ENCODE assay signal across 10 mouse cellular contexts in genomic region chr11:99366791-99367190, GRCm38 (mm10). TPM values are rescaled to one million over a fixed set of nuclear protein-coding genes. Genes with fewer than 3 reads are reported as not detected.
A peak's percentile ranks its signal among the peaks of the same experiment; 100 is the strongest.
DNase-seq lines count a peak whose midpoint lies in the region; ATAC-seq and TF ChIP-seq lines count a peak whose summit lies in the region.
"Had no signal": no experiment of that assay in that cellular context is flagged by ENCODE, and none has a peak within 500 bp of the region (broad histone marks: within the 10 kb centered on the region; RNA-seq: fewer than 3 reads in every experiment).

No protein-coding gene starts in this region.

- no peaks in the 10 kb centered on the region for H3K27me3 ChIP-seq in kidney, postnatal 0 days (ENCODE audit: insufficient read depth, low read length)
- no peaks in the 10 kb centered on the region for H3K27me3 ChIP-seq in midbrain, embryonic 15.5 days (replicated peaks)

- TF ChIP-seq CTCF in kidney, postnatal 0 days (IDR thresholded peaks at IDR 0.05; ENCODE audit: low read depth): peak; percentile 20; the same call in 1 of the 2 replicates

- no peak overlapping the region for H3K4me3 ChIP-seq in kidney, postnatal 0 days (replicated peaks; ENCODE audit: low read depth, low read length)
- no peak overlapping the region for H3K4me3 ChIP-seq in midbrain, embryonic 15.5 days

- H3K4me2 ChIP-seq in kidney, postnatal 0 days (ENCODE audit: low read length): no peak overlapping the region
- H3K4me2 ChIP-seq in midbrain, embryonic 15.5 days: no peak overlapping the region

- H3K9ac ChIP-seq in kidney, postnatal 0 days (ENCODE audit: low read depth, low read length): no peak overlapping the region
- H3K9ac ChIP-seq in midbrain, embryonic 15.5 days: no peak overlapping the region

- no peaks in the 10 kb centered on the region for H3K9me3 ChIP-seq in kidney, postnatal 0 days (replicated peaks; ENCODE audit: low read length)
- no peaks in the 10 kb centered on the region for H3K9me3 ChIP-seq in midbrain, embryonic 15.5 days

- no peaks in the 10 kb centered on the region for H3K4me1 ChIP-seq in kidney, postnatal 0 days (replicated peaks; ENCODE audit: insufficient read depth, low read length)
- H3K4me1 ChIP-seq in midbrain, embryonic 15.5 days: 0 out of 2 replicates have a peak, but pooled peaks cover 3% of the 10 kb centered on the region

- ATAC-seq in kidney, postnatal 0 days (replicated peaks; ENCODE audit: low FRiP score, low read depth): no peak
- ATAC-seq in midbrain, embryonic 15.5 days (replicated peaks): no peak

- intact Hi-C loops in heart, postnatal 10 days (cut with DNase I): no loop called here

- no peak overlapping the region for H3K27ac ChIP-seq in kidney, postnatal 0 days
- no peak overlapping the region for H3K27ac ChIP-seq in midbrain, embryonic 15.5 days
- H3K27ac ChIP-seq: macrophage had no signal

- H3K36me3 ChIP-seq in kidney, postnatal 0 days (ENCODE audit: insufficient read depth, low read length): no peaks in the 10 kb centered on the region
- no peaks in the 10 kb centered on the region for H3K36me3 ChIP-seq in midbrain, embryonic 15.5 days (replicated peaks)

- 47% methylated on average over 10 of the region's 10 CpGs for WGBS in kidney, postnatal 0 days
- 49% methylated on average over 10 of the region's 10 CpGs for WGBS in midbrain, embryonic 15.5 days

- DNase-seq in heart, postnatal 10 days: peak; percentile 8 to 33
- no peak for DNase-seq in heart, adult 8-10 months (ENCODE audit: low spot score)
- peak; percentile 23 for DNase-seq in urinary bladder, postnatal 14 days (ENCODE audit: low spot score)
- no peak for DNase-seq in urinary bladder, postnatal 25 days (ENCODE audit: low spot score)
- peak; percentile 11 for DNase-seq in kidney, postnatal 0 days (ENCODE audit: low spot score)
- DNase-seq in frontal cortex, postnatal 10 days (ENCODE audit: low spot score in 2 of 2): no peak
- DNase-seq: layer of hippocampus, adult 9-11 months had no signal

RNA-seq across cellular contexts. Expression of gene Krt28, which starts 7.9 kb away (rescaled TPM):
- not detected for total RNA-seq in heart, postnatal 10 days (2021)
- not detected for total RNA-seq in heart, adult 8-10 months (2022)
- 0.32 TPM in 1 of 2 replicates, not detected in the other for polyA plus RNA-seq in kidney, postnatal 0 days (2015; fragmentation: Nextera tagmentation; extraction: Ambion mirVana)
- 0.21 and 0.45 TPM in 2 replicates for polyA plus RNA-seq in midbrain, embryonic 15.5 days (2015; fragmentation: Nextera tagmentation; extraction: Ambion mirVana)
- polyA plus RNA-seq: gonadal fat pad, adult 2 months; macrophage had no signal

RNA-seq across cellular contexts. Expression of gene Krt27, which starts 15.9 kb away (rescaled TPM):
- total RNA-seq in heart, postnatal 10 days (2021): not detected
- total RNA-seq in heart, adult 8-10 months (2022): not detected
- polyA plus RNA-seq in kidney, postnatal 0 days (2015; fragmentation: Nextera tagmentation; extraction: Ambion mirVana): not detected in 2 replicates
- 0.10 and 0.21 TPM in 2 replicates for polyA plus RNA-seq in midbrain, embryonic 15.5 days (2015; fragmentation: Nextera tagmentation; extraction: Ambion mirVana)
- polyA plus RNA-seq: gonadal fat pad, adult 2 months; macrophage had no signal

RNA-seq across cellular contexts. Expression of gene Krt10, which starts 22.4 kb away (rescaled TPM):
- total RNA-seq in heart, postnatal 10 days (2021): 1 to 10 TPM; 6.8 to 9.7 TPM
- 1 to 10 TPM; 3.3 to 5.8 (median 5.0) TPM for total RNA-seq in heart, adult 8-10 months (2022)
- 35.5 and 42.6 TPM in 2 replicates for polyA plus RNA-seq in kidney, postnatal 0 days (2015; fragmentation: Nextera tagmentation; extraction: Ambion mirVana)
- polyA plus RNA-seq in midbrain, embryonic 15.5 days (2015; fragmentation: Nextera tagmentation; extraction: Ambion mirVana): 24.4 and 25.0 TPM in 2 replicates

RNA-seq across cellular contexts. Expression of gene Krt26, which starts 29.0 kb away (rescaled TPM):
- not detected for total RNA-seq in heart, postnatal 10 days (2021)
- not detected for total RNA-seq in heart, adult 8-10 months (2022)
- not detected in 2 replicates for polyA plus RNA-seq in kidney, postnatal 0 days (2015; fragmentation: Nextera tagmentation; extraction: Ambion mirVana)
- 0.14 and 0.22 TPM in 2 replicates for polyA plus RNA-seq in midbrain, embryonic 15.5 days (2015; fragmentation: Nextera tagmentation; extraction: Ambion mirVana)
- polyA plus RNA-seq: gonadal fat pad, adult 2 months; macrophage had no signal

RNA-seq across cellular contexts. Expression of gene Krt25, which starts 44.0 kb away (rescaled TPM):
- total RNA-seq in heart, postnatal 10 days (2021): not detected
- not detected for total RNA-seq in heart, adult 8-10 months (2022)
- polyA plus RNA-seq in kidney, postnatal 0 days (2015; fragmentation: Nextera tagmentation; extraction: Ambion mirVana): 0.08 and 0.09 TPM in 2 replicates
- 0.11 and 0.22 TPM in 2 replicates for polyA plus RNA-seq in midbrain, embryonic 15.5 days (2015; fragmentation: Nextera tagmentation; extraction: Ambion mirVana)
- polyA plus RNA-seq: gonadal fat pad, adult 2 months; macrophage had no signal

Comparison
In these comparisons a context has a peak if more than half of its experiments do, and no peak if none do; other contexts are left out.
1. DNase-seq: peak in heart, postnatal 10 days (2 of 2), urinary bladder, postnatal 14 days (single experiment) and kidney, postnatal 0 days (single experiment); none in heart, adult 8-10 months (single experiment), urinary bladder, postnatal 25 days (single experiment) and frontal cortex, postnatal 10 days (0 of 2).